15 mouse cellular contexts compared by ENCODE assay signal in genomic region chr17:87677656-87678055, GRCm38 (mm10). TPM values are rescaled to one million over a fixed set of nuclear protein-coding genes. Genes with fewer than 3 reads are reported as not detected.
DNase-seq lines count a peak whose midpoint lies in the region.
"Had no signal": no experiment of that assay in that cellular context is flagged by ENCODE, and none has a peak within 500 bp of the region (broad histone marks: within the 10 kb centered on the region; RNA-seq: fewer than 3 reads in every experiment).

No protein-coding gene starts in this region.

- intact Hi-C loops in gastrocnemius, postnatal 36 days (cut with DNase I), result no loop called here

- DNase-seq in ES-CJ7 (ENCODE audit: low read depth, low spot score), result peak; percentile 91
- DNase-seq in R1 (ENCODE audit: low read depth, low spot score), result peak; percentile 94
- DNase-seq in ZHBTc4 (ENCODE audit: low read depth, low spot score), result peak; percentile 94
- DNase-seq in cerebellum, postnatal 10 days, result no peak
- no peak for DNase-seq in gastrocnemius, adult 18-20 months (ENCODE audit: low spot score)
- no peak for DNase-seq in gastrocnemius, postnatal 36 days
- DNase-seq: adrenal gland, adult 8-10 months; adrenal gland, postnatal 14 days; adrenal gland, postnatal 36 days; cerebellum, adult 11-12 months; cerebellum, adult 2 months; cerebellum, adult 9-10 months; cerebellum, postnatal 14 days had no signal

RNA-seq across cellular contexts. Expression of gene Msh2, which starts 5.5 kb away (rescaled TPM):
- 10 to 100 TPM; 10.4 to 13.9 TPM for total RNA-seq in gastrocnemius, adult 18-20 months (2021)
- 1 to 10 TPM; 8.0 TPM for total RNA-seq in gastrocnemius, postnatal 36 days (2021)

RNA-seq across cellular contexts. Expression of gene Epcam, which starts 41.9 kb away (rescaled TPM):
- total RNA-seq in gastrocnemius, adult 18-20 months (2021), result not detected
- total RNA-seq in gastrocnemius, postnatal 36 days (2021), result not detected
- total RNA-seq: adrenal gland, adult 18-20 months; adrenal gland, postnatal 36 days; G1E had no signal

Comparison
In these comparisons a context has a peak if more than half of its experiments do, and no peak if none do; other contexts are left out.
1. DNase-seq: peak in ES-CJ7 (single experiment), R1 (single experiment) and ZHBTc4 (single experiment); none in cerebellum, postnatal 10 days (0 of 2), gastrocnemius, adult 18-20 months (single experiment) and gastrocnemius, postnatal 36 days (0 of 2).